Mouse (Mus musculus) adrenal gland (tissue): ENCODE data around the gene Gm48551.

Experiments used
- intact Hi-C: fragments of 180-260 bp; cut with DNase I; formaldehyde crosslinking; loops from one replicate; pipeline ENCODE4 v1.15.1; 2025

Gm48551 gene

GRCm38 (mm10) chr10:81403511-81403910 lies 19.2 kb downstream of the Gm48551 start:
- intact Hi-C loops = no loop called here

GRCm38 (mm10) chr10:81404082-81404481 lies 19.8 kb downstream of the Gm48551 start:
- intact Hi-C loops = no loop called here

- intact Hi-C loops = no loop called here
Observed at GRCm38 (mm10) chr10:81404720-81405119, 20.5 kb downstream of the Gm48551 start.

GRCm38 (mm10) chr10:81405588-81406201 lies 21.4 kb downstream of the Gm48551 start:
- intact Hi-C loops = loop anchor here (1.0 kb wide), 1 partner anchor 10 kb away; no protein-coding TSS in a partner anchor

- intact Hi-C loops = loop anchor here (1.0 kb wide), 1 partner anchor 11 kb away; no protein-coding TSS in a partner anchor
Observed at GRCm38 (mm10) chr10:81406504-81407440, 22.5 kb downstream of the Gm48551 start.

DNA sequence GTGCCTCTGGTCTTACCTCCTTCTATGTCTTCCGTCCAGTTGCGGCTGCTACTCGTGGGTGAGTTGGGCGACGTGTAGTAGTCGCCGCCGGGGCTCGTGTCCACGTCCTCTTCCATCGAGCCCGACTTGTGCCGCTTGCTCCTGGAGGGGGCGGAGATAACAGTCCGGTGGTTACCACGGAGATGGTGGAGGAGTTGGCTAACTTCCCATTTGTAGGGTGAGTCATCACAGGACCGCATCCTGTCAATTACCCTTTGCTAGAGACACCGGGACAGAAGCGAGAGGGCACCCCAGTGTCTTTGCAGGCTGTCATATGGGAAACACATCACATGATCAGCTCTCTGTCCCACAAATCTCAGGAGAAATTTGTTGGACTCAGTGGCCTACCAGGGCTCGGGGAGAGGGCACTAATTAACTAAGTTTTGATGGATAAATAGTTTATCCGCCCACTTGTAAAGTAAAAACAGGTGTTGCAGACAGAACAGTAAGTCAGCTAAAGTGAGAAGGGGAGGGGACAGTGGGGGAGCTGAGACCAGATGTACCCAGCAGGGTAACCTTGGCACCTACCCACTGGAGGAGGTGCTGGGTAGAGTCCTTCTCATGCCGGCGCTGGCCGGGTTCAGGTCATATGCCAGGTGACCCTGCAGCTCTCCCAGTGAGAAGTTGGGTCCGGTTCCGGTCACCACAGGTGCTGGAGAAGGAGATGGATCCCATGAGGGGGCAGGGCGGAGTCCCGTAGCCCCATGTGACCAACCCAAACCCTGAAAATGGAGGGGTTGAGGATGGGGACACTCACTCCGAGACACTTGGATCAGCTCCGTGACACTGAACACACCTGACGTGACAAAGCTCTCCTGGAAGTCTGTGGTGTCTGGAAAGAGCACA lies 23.5 kb downstream of the Gm48551 start:
- intact Hi-C loops = no loop called here

GRCm38 (mm10) chr10:81408424-81408729 lies 24.1 kb downstream of the Gm48551 start:
- intact Hi-C loops = no loop called here

- intact Hi-C loops = no loop called here
Observed at GRCm38 (mm10) chr10:81408871-81409291, 24.6 kb downstream of the Gm48551 start.

GRCm38 (mm10) chr10:81409330-81409729 lies 25.1 kb downstream of the Gm48551 start:
- intact Hi-C loops = no loop called here

DNA sequence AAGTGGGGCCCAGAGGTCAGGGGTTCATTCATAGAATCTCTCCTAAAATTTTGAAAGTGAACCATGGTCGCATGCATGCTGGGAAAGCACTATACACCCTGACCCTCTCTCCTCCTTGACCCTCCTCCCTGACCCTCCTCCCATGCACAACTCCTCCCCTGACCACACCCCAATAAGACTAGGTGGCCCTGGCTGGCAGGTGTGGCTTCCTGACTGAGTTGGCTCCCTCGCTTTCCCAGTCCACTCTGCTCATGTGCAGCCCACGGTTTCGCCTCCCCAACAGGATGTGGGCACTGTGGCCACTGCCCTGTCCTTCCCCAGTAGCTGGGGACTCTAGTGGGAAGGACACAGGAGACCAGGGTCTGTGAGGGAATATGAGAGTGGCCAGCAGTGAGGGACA lies 26.1 kb downstream of the Gm48551 start:
- intact Hi-C loops = no loop called here

- intact Hi-C loops = no loop called here
Observed at GRCm38 (mm10) chr10:81410981-81411380, 26.7 kb downstream of the Gm48551 start.

- intact Hi-C loops = no loop called here
Observed at GRCm38 (mm10) chr10:81411471-81412400, 27.5 kb downstream of the Gm48551 start.

DNA sequence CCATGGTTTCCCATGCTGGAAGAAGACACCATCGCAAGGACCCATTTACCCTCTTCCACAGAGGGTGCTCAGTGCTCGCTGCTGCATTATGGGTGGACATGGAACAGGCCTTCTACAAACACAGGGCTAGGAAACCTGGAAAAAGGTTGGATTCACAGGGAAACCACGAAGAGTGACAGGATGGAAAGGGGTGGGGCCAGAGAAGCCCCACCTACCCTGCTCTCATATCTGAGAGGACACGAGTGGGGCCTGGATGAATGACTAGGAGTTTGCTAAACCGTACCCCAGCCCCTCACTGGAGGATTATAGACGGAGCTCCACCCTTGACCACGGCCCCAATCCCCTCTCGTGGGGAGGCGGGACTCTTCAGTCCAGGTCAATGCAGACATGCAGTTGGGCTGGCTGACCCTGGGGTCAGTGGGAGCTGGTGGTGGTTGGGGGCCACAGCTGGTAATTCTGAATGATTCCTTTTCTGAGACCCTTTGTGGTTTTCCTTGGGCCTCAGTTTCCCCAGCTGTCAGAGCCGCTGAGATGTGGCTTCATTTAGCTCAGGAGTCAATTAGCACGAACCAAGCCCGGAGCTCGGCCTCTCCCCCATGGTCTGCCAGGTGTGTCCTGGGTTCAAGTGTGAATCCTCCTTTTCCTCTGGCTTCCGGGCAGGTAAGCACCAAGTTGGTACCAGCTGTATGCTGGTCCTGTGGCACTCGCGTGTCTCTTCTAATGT lies 28.5 kb downstream of the Gm48551 start:
- intact Hi-C loops = no loop called here

- intact Hi-C loops = no loop called here
Observed at GRCm38 (mm10) chr10:81413310-81414261, 29.3 kb downstream of the Gm48551 start.

DNA sequence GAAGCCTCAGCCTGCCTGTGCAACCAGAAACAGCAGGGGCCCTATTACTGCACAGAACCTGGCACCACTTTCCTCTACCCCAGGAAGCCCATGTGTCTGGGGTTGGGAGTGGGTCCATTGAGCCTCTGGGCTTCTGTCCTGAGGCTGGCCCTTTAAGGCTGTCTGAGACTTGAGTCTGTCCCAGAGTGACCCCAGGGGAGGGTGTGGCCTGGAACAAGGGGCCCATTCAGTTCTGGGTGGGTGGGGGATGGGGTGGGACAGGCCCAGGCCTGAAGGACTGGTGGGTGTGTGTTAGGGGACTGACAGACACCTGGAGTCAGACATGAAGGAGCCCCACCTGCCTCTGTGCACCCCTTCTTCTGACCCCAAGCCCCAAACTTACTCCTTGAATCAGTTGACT lies 30.4 kb downstream of the Gm48551 start:
- intact Hi-C loops = no loop called here

DNA sequence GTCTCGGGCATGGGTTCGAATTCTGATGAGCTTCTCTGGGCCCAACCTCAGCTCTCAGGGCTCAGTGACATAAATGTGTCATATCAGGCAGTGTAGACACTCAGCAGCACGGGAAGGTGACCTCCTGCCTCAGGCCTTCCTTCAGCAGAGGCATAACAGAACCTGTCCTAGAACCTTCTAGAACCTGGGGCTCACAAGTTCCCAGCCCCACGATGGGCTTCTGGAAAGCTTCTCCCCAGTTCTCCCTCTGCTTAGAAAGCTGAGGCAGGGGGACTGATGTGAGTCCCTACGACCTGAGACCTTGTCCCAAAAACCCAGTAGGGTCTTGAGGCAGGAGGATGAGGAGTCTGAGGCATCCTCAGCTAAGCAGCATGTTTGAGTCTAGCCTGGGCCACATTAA lies 30.9 kb downstream of the Gm48551 start:
- intact Hi-C loops = no loop called here

DNA sequence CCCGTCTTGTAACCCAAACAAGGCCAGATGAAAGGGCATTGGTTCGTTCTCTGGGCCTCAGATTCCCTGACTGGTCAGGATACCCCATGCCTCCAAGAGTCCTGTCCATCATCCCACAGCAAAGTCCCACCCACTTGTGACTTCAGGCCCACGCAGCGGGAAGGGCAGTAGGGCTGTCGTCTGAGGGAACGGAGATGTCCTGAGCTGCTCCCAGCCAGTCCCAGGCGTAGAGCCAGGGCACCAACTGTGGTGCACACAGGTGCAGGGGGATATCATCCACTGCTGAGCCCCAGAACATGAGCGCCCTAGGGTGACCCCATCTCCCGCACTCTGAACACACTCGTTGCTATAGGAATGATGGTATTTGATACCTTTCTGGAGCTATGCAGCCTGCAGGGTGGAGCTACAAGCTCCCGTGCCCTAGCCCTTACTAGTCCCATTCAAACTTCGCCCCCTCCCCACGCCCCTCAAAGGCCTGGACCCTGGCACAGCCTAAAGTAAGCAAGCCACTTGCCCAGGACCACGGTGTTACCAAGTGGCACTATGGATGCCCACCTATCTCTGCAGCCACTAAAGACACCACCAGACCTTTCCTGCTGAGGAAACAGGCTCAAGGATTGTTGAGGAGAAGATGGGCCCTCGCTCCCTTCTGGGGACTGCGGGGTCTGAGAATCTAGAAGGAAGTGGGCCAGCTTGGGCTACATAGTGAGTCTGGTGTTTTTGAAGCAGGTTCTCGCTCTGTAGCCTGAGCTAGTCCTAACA lies 31.5 kb downstream of the Gm48551 start:
- intact Hi-C loops = no loop called here
